Mouse (Mus musculus) heart, postnatal 0 days (tissue): ENCODE measurements around the gene Apol7a.

ENCODE experiments used
- CTCF ChIP-seq: IDR thresholded peaks from 2 replicates; pipeline ENCODE4 v1.5.1; 2016; ENCODE audit warnings: antibody characterized with exemption, control low read depth, low read depth
- EP300 ChIP-seq: IDR thresholded peaks from 2 replicates; pipeline ENCODE4 v1.6.1; 2016; ENCODE audit warnings: antibody characterized with exemption, low read depth

GRCm38 (mm10) chr15:77382271-77382850 lies 16.5 kb downstream of the Apol7a start:
- no peak for TF ChIP-seq CTCF
- no peak for TF ChIP-seq EP300
